Mouse (Mus musculus): Measurements from ENCODE around the gene Fam71e2. TPM values are rescaled to one million over a fixed set of nuclear protein-coding genes. Genes with fewer than 3 reads are reported as not detected.

Fam71e2 gene
- total and polyA plus RNA-seq, 3 experiments: not detected

DNA sequence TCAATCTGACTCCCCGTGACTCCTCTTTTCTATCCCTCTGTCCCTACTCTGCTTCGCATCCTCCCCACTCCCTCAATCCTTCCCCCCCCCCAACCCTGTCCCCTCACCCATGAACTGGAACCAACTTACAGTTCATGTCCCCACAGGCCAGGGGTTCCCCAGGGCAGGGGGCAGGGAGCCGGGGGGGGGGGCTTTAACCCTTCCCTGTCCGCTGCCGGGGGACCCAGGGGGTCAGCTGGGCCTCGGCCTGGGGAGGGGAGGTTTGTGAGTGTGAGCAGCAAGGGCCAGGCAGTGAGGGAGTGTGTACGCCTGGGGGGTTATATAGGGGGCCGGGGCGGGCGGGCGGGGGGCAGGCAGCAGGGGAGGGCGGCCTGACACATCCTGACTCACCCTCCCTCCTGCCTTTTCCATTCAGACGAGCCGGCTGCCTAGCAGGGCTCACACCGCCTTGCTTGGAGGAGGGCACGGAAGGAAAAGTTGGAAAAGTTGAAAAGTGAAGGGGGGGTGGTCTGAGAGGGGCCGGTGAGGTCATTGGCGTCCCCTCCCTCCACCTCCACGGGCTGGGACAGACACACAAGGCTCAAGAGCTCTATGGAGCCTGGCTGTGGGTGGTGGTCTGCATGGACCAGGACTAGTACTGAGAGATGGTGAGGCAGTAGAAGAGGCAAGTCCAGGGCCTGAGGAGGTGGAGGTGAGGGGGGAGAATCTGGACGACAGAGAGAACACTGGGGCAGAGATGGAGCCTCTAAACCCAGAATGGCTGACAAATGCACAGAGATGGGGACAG, 6.9 kb upstream of the Fam71e2 start:
- DNase-seq: no peak

DNA sequence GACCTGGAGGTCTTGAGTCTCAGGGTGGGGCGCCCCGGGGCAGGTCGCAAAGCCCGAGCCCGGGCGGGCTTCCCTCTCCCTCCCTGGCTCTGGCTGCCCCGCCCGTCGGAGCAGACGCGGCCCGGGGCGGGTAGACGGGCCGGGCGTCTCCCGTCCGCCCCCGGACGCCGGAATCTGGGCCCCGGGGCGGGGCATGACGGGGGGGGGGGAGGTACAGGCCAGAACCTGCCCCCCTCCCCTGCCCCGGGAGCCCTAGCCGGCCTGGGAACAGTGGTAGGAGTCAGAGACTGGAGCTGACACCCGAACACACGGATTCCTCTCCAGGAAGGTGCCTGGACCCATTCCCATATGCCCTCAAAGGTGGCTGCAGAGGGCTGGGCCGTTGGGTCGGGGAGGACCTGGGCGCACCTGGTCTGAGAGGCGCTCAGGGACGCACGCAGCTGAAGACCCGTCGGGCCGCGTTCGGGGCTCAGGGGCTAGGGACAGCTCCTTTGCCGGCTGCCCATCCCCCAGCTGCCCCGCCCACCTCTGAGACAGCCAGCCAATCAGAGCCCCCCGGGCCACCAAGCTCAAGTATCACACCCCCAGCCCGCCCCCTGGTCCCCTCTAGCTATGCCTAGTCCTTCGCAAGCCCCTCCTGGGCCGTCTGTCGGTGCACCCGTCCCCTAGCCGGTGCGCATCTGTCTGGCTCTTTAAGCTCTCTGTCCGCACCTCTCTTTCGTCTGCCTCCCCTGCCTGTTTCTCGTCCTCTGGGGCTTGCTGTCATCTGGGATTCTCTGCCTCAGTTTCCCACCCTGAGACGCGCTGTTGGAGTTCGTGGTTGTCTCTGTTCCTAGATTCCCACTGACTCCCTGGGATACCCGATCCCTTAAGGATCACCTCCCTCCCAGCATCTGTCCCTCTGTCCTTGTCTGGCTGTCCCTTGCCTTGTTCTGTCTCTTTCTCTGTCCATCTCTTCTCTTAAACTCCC, 6.0 kb upstream of the Fam71e2 start:
- peak; percentile 62 for DNase-seq

GRCm38 (mm10) chr7:4776131-4776530, 5.0 kb upstream of the Fam71e2 start:
- DNase-seq: no peak

GRCm38 (mm10) chr7:4764946-4765710, 6.0 kb downstream of the Fam71e2 start:
- no peak for DNase-seq

- DNase-seq: no peak
These were observed 11.4 kb downstream of the Fam71e2 start for GRCm38 (mm10) chr7:4759670-4760069.

GRCm38 (mm10) chr7:4752821-4753570, 18.1 kb downstream of the Fam71e2 start, which contains the start of gene Cox6b2:
TSS of gene Cox6b2 (minus strand) at chr7:4753094.
- peak; percentile 72 for DNase-seq

DNA sequence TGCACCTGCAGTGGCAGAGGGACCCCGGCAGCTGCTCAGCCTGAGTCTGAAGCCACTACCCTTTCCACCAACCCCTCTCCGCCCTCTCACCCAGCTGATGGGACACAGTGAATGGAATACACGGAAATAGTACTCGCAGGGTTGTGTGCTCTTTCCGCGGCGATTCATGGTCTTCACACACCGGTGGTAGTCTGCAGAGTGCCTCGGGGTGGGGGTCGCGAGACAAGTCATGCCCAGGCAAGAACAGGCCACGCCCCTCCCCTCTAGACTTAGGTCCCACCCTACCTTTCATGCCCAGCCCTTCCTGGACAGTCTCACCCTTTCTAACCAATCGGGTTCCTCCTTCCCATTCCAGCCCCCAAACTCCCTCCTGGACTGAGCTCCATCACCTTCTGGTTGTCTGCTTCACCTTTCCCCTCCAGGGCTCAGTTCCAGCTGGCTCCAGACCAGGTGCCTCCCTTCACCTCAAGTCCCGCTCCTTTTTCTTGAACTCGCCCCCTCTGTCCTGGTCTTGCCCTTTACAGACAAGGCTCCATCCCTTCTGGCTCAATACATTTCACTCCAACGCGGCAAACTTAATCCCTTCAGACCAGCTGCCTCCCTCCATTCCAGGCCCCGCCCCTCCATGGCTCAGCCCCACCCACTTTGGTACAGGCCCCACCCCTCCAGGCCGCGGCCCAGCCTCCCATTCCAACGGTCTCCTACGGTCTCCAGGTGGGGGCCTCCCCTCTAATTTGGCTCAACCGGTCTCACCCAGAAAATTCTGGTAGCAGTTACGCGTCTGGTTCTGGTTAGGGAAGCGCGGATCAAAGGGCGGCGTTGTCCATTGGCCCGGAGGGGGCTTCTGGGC, 18.9 kb downstream of the Fam71e2 start:
- peak; percentile 42 for DNase-seq

GRCm38 (mm10) chr7:4749169-4749568, 21.9 kb downstream of the Fam71e2 start:
- no peak for DNase-seq

DNA sequence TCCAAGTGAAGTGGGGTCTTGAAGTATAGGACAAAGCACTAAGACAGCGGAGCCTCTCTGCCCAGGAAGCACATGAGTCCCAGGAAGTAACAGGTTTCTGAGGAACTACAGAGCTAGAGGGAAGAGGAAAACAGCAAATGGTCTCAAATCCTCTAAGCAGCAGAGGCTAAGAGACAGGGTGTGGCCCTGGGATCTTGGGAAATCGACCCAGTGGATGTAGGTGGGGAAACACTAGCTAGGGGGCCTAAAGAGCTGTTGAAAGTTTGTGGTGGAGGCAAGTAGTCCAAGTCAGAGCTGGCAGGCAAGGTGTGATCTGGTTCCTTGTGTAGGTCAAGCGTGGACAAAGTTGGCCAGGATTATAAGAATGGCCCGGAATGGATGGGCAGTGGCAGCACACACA, 22.8 kb downstream of the Fam71e2 start:
- DNase-seq: no peak

- DNase-seq: no peak
These were observed 23.8 kb downstream of the Fam71e2 start for GRCm38 (mm10) chr7:4747156-4747899.

DNA sequence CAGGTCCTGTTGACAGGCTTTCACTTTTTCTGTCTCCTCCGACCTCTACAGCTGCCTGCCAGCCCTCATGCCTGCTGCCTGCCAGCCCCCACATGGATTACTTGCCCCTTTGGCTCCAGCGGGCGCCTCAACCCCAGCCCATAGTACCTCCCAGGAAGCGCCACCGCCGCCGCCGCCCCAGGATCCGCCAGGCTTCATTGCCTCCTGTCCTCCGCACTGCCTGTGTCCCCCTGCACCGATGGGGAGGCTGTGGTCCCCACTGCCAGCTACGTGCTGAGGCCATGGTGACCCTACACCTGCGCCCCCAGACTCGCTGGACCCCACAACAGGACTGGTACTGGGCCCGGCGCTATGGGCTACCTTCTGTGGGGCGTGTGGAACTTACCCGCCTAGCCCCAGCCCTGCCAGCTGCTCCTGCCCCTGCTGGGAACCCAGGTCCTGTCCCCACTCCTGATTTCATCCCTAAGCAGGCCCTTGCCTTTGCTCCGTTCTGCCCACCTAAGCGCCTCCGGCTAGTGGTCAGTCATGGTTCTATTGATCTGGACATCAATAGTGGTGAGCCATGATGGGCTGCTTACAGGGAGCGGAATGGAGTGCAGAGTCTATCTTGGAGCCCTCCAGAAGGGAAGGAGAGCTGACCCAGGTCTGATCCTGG, 24.6 kb downstream of the Fam71e2 start:
- no peak for DNase-seq

GRCm38 (mm10) chr7:4744886-4745285, 26.2 kb downstream of the Fam71e2 start:
- no peak for DNase-seq

- no peak for DNase-seq
These were observed 27.7 kb downstream of the Fam71e2 start for GRCm38 (mm10) chr7:4743354-4743753.

DNA sequence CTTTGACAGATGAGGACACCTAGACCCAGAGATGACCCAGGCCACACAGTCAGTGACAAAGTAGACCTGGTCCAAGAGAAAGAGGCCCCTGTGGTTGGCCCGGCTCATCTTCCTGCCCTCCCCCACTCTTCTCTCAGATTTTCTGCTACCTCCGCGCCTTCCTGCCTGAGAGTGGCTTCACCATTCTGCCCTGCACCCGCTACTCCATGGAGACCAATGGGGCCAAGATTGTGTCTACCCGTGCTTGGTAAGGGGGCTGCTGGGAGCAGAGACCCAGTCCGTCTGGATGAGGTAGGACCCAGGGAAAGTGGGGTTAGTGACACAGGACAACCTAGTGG, 28.7 kb downstream of the Fam71e2 start:
- DNase-seq: no peak

- no peak for DNase-seq
These were observed 29.2 kb downstream of the Fam71e2 start for GRCm38 (mm10) chr7:4741672-4742481.

DNA sequence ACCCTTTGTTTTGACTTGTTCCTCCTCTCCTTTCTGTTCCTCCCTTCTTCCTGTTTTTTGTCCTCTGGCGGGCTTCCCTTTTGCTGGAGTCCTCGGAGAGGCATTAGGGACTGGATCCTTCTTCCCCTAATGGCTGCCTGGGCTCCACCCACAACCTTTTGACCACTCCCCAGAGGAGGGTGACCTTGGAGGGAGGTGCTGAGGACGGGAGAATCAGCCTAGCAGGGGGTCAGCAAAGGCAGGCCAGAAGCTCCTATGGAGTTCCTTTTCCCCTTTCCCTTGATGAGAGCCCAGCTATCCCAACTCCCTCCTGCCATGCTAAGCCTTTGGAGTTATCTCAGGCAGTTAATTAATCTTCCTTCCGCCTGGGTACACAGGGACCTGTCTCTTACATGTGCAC, 30.0 kb downstream of the Fam71e2 start:
- DNase-seq: peak; percentile 77

- DNase-seq: no peak
These were observed 30.8 kb downstream of the Fam71e2 start for GRCm38 (mm10) chr7:4740309-4740727.

Data from adrenal gland, adult 2 months (tissue).